Mouse (Mus musculus) liver, embryonic 11.5 days (tissue): ENCODE data around the gene Gm10912. TPM values are rescaled to one million over a fixed set of nuclear protein-coding genes. Genes with fewer than 3 reads are reported as not detected.

Source experiments
- ATAC-seq: fragments of 200-750 bp; cut with Nextera tagmentation; replicated peaks from 2 replicates; pipeline ENCODE4 v1.8.0; 2017; ENCODE audit warnings: moderate number of reproducible peaks, mild to moderate bottlenecking, moderate TSS enrichment, moderate library complexity; ENCODE audit not compliant: low FRiP score
- DNase-seq: peaks from one replicate; pipeline ENCODE4 v3.0.0-alpha.2; 2017; ENCODE audit warnings: low spot score
- H3K27ac ChIP-seq: fragments of 300-500 bp; sonication (generic); 2 replicates; pipeline ENCODE4 v1.5.1; 2014; ENCODE audit warnings: mild to moderate bottlenecking, low read depth, low read length, control low read depth
- H3K27me3 ChIP-seq: fragments of 300-500 bp; sonication (generic); replicated peaks from 2 replicates; pipeline ENCODE4 v1.6.1; 2014; ENCODE audit warnings: low read length, mixed read lengths; ENCODE audit not compliant: control insufficient read depth, insufficient read depth
- H3K36me3 ChIP-seq: fragments of 300-500 bp; sonication (generic); 2 replicates; pipeline ENCODE4 v1.6.1; 2014; ENCODE audit warnings: mild to moderate bottlenecking, low read length, moderate library complexity, mixed read lengths; ENCODE audit not compliant: control insufficient read depth, insufficient read depth
- H3K4me1 ChIP-seq: fragments of 300-500 bp; sonication (generic); replicated peaks from 2 replicates; pipeline ENCODE4 v1.6.1; 2014; ENCODE audit warnings: low read length, mixed read lengths; ENCODE audit not compliant: control insufficient read depth, insufficient read depth
- H3K4me2 ChIP-seq: fragments of 300-500 bp; sonication (generic); 2 replicates; pipeline ENCODE4 v1.6.1; 2014; ENCODE audit warnings: mild to moderate bottlenecking, control low read depth, moderate library complexity
- H3K4me3 ChIP-seq: fragments of 300-500 bp; sonication (generic); 2 replicates; pipeline ENCODE4 v1.5.1; 2014; ENCODE audit warnings: low read depth, low read length, control low read depth
- H3K9ac ChIP-seq: fragments of 300-500 bp; sonication (generic); 2 replicates; pipeline ENCODE4 v1.6.1; 2014; ENCODE audit warnings: low read depth, low read length, control low read depth
- H3K9me3 ChIP-seq: fragments of 300-500 bp; sonication (generic); 2 replicates; pipeline ENCODE4 v1.6.1; 2016; ENCODE audit warnings: low read length, inconsistent platforms, mixed read lengths; ENCODE audit not compliant: control insufficient read depth
- whole genome bisulfite sequencing: fragments of 180-500 bp; shearing (Covaris S2); extraction: QIAGEN DNeasy Blood & Tissue Kit; methylation state at CpG from one replicate; pipeline ENCODE4 v1.1.7; 2014; 5-methylcytosine and 5-hydroxymethylcytosine counted together
- polyA plus RNA-seq: library from polyadenylated mRNA; unstranded; fragments of >200 nt; fragmentation: Nextera tagmentation; extraction: Ambion mirVana; gene quantifications from 2 replicates; pipeline ENCODE4 v1.2.1, GENCODE M21; 2014

Gene Gm10912
- polyA plus RNA-seq, 1 experiment from 2014 or later, result not detected

DNA sequence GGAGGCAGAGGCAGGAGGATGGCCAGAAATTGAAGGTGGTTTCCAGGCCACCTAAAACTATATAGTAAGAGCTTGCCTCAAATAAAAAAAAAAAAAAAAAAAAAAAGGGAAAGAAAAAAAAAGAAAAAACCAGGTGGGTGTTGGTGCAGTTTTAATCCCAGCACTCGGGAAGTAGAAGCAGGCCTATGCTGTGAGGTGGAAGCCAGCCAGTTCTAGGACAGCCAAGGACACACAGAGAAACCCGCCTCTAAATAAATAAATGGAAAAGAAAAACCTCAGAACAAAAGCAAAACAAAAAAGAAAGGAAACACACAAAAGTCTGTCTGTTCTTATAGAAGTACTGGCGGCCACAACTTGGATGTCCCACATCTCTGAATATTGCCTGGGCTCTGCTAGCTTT lies 49.3 kb downstream of the Gm10912 start:
- Histone ChIP-seq H3K36me3 (no peaks in the 10 kb centered on the region), H3K4me2 (no peak overlapping the region)

More for the DNA sequence above, 49.3 kb downstream of the Gm10912 start:
- Histone ChIP-seq H3K27ac (no peak overlapping the region), H3K4me1 (peaks cover 3% of the 10 kb centered on the region), H3K9ac (no peak overlapping the region), H3K9me3 (no peaks in the 10 kb centered on the region), H3K27me3 (no peaks in the 10 kb centered on the region), H3K4me3 (no peak overlapping the region)
- 87% methylated on average over 3 of the region's 3 CpGs for WGBS
- ATAC-seq (no peak), DNase-seq (no peak)

Other genes starting within 250 kb of the Gm10912 start
- gene Lmo2, start 107.8 kb upstream of the Gm10912 start, polyA plus RNA-seq, result 185 and 191 TPM in 2 replicates
- gene Fbxo3, start 38.1 kb upstream of the Gm10912 start, polyA plus RNA-seq, result 75.0 and 85.9 TPM in 2 replicates
- gene 4931422A03Rik, start 37.5 kb upstream of the Gm10912 start, polyA plus RNA-seq, result 3.2 and 3.5 TPM in 2 replicates
- not detected in 2 replicates for gene Gm10799, start 2.7 kb downstream of the Gm10912 start, polyA plus RNA-seq
- 8.7 and 10.6 TPM in 2 replicates for gene Cd59b, start 4.0 kb downstream of the Gm10912 start, polyA plus RNA-seq
- gene Cd59a, start 30.0 kb downstream of the Gm10912 start, polyA plus RNA-seq, result 73.4 and 77.6 TPM in 2 replicates
- gene A930018P22Rik, start 56.9 kb downstream of the Gm10912 start, polyA plus RNA-seq, result 0.23 TPM in 1 of 2 replicates, not detected in the other